Mouse (Mus musculus): Measurements from ENCODE around the gene Dgcr6. TPM values are rescaled to one million over a fixed set of nuclear protein-coding genes. Genes with fewer than 3 reads are reported as not detected.
"Not testable (repeated sequence)": the region's sequence is repeated elsewhere in the genome, so short reads cannot be mapped to it uniquely, and the experiment has no call there.

Dgcr6 gene
- 173 and 179 TPM in 2 replicates for polyA plus RNA-seq (2015; fragmentation: Nextera tagmentation; extraction: Ambion mirVana)

- WGBS: 14% methylated on average over 11 of the region's 11 CpGs
- peak within 1 kb of the TSS; percentile 56; the same call in 1 of the 2 replicates for H3K27ac ChIP-seq
- H3K9ac ChIP-seq (replicated peaks): 0 out of 2 replicates have a peak within 1 kb of the TSS, but pooled peaks have one; percentile 37
- peak; percentile 88 for ATAC-seq
- H3K4me2 ChIP-seq (replicated peaks): peak within 1 kb of the TSS; percentile 26; the same call in 1 of the 2 replicates
- H3K27me3 ChIP-seq: no peaks in the 10 kb centered on the region
- H3K4me3 ChIP-seq (replicated peaks): no peak within 1 kb of the TSS
- peaks cover 3% of the 10 kb centered on the region; the same call in 1 of the 2 replicates for H3K4me1 ChIP-seq (replicated peaks)
- H3K36me3 ChIP-seq: no peaks in the 10 kb centered on the region
- H3K9me3 ChIP-seq: no peaks in the 10 kb centered on the region
Observed at GRCm38 (mm10) chr16:18052731-18053202, at the start of gene Dgcr6. Gene Dgcr6, plus strand, starts transcription at chr16:18052860.

- ATAC-seq: no peak
- Histone ChIP-seq H3K36me3 (no peaks in the 10 kb centered on the region), H3K4me2 (replicated peaks) (no peak overlapping the region), H3K4me3 (replicated peaks) (no peak overlapping the region), H3K27me3 (no peaks in the 10 kb centered on the region), H3K27ac (no peak overlapping the region), H3K9ac (replicated peaks) (no peak overlapping the region), H3K4me1 (replicated peaks) (no peaks in the 10 kb centered on the region), H3K9me3 (no peaks in the 10 kb centered on the region)
- WGBS: 64% methylated on average over 5 of the region's 5 CpGs
Observed at GRCm38 (mm10) chr16:18004589-18004988, 48.1 kb upstream of the Dgcr6 start.

GRCm38 (mm10) chr16:18007083-18007482 is 45.6 kb upstream of the Dgcr6 start:
- H3K4me3 ChIP-seq (replicated peaks): no peak overlapping the region
- H3K27ac ChIP-seq: no peak overlapping the region
- no peak for ATAC-seq
- no peaks in the 10 kb centered on the region for H3K4me1 ChIP-seq (replicated peaks)
- no peaks in the 10 kb centered on the region for H3K27me3 ChIP-seq
- H3K9me3 ChIP-seq: no peaks in the 10 kb centered on the region
- H3K36me3 ChIP-seq: no peaks in the 10 kb centered on the region
- H3K4me2 ChIP-seq (replicated peaks): no peak overlapping the region
- WGBS: 31% methylated on average over 4 of the region's 4 CpGs
- H3K9ac ChIP-seq (replicated peaks): no peak overlapping the region

GRCm38 (mm10) chr16:18011101-18011500 is 41.6 kb upstream of the Dgcr6 start:
- no peaks in the 10 kb centered on the region for H3K4me1 ChIP-seq (replicated peaks)
- H3K9me3 ChIP-seq: no peaks in the 10 kb centered on the region
- H3K9ac ChIP-seq (replicated peaks): no peak overlapping the region
- no peaks in the 10 kb centered on the region for H3K36me3 ChIP-seq
- 84% methylated on average over 6 of the region's 6 CpGs for WGBS
- ATAC-seq: no peak
- no peaks in the 10 kb centered on the region for H3K27me3 ChIP-seq
- no peak overlapping the region for H3K4me3 ChIP-seq (replicated peaks)
- no peak overlapping the region for H3K4me2 ChIP-seq (replicated peaks)
- H3K27ac ChIP-seq: no peak overlapping the region

- not testable (repeated sequence) for H3K36me3 ChIP-seq; H3K4me1 ChIP-seq (replicated peaks); H3K9ac ChIP-seq (replicated peaks); H3K4me3 ChIP-seq (replicated peaks); H3K27ac ChIP-seq; H3K27me3 ChIP-seq; H3K4me2 ChIP-seq (replicated peaks); ATAC-seq; H3K9me3 ChIP-seq
- WGBS: 60% methylated on average over 4 of the region's 4 CpGs
Observed at GRCm38 (mm10) chr16:18016482-18016881, 36.2 kb upstream of the Dgcr6 start.

- Histone ChIP-seq H3K27ac (no peak overlapping the region), H3K4me1 (replicated peaks) (no peaks in the 10 kb centered on the region), H3K9ac (replicated peaks) (no peak overlapping the region), H3K4me2 (replicated peaks) (no peak overlapping the region), H3K27me3 (no peaks in the 10 kb centered on the region), H3K9me3 (no peaks in the 10 kb centered on the region), H3K4me3 (replicated peaks) (no peak overlapping the region), H3K36me3 (no peaks in the 10 kb centered on the region)
- no peak for ATAC-seq
- WGBS: 86% methylated on average over 8 of the region's 8 CpGs
Observed at GRCm38 (mm10) chr16:18022780-18023557, 29.7 kb upstream of the Dgcr6 start.

GRCm38 (mm10) chr16:18027371-18027770 is 25.3 kb upstream of the Dgcr6 start:
- Histone ChIP-seq H3K9me3 (no peaks in the 10 kb centered on the region), H3K4me2 (replicated peaks) (no peak overlapping the region), H3K4me1 (replicated peaks) (no peaks in the 10 kb centered on the region), H3K4me3 (replicated peaks) (no peak overlapping the region), H3K9ac (replicated peaks) (no peak overlapping the region), H3K36me3 (no peaks in the 10 kb centered on the region), H3K27ac (no peak overlapping the region), H3K27me3 (no peaks in the 10 kb centered on the region)
- no peak for ATAC-seq
- 66% methylated on average over 2 of the region's 2 CpGs for WGBS

GRCm38 (mm10) chr16:18031752-18032151 is 20.9 kb upstream of the Dgcr6 start:
- ATAC-seq: no peak
- H3K27ac ChIP-seq: no peak overlapping the region
- no peak overlapping the region for H3K4me3 ChIP-seq (replicated peaks)
- 62% methylated on average over 2 of the region's 2 CpGs for WGBS
- H3K27me3 ChIP-seq: 0 out of 2 replicates have a peak, but pooled peaks cover 2% of the 10 kb centered on the region
- H3K4me2 ChIP-seq (replicated peaks): no peak overlapping the region
- no peak overlapping the region for H3K9ac ChIP-seq (replicated peaks)
- H3K36me3 ChIP-seq: no peaks in the 10 kb centered on the region
- H3K4me1 ChIP-seq (replicated peaks): no peaks in the 10 kb centered on the region
- H3K9me3 ChIP-seq: no peaks in the 10 kb centered on the region

- Histone ChIP-seq H3K27ac (no peak overlapping the region), H3K4me1 (replicated peaks) (no peaks in the 10 kb centered on the region), H3K9me3 (no peaks in the 10 kb centered on the region), H3K9ac (replicated peaks) (no peak overlapping the region), H3K4me3 (replicated peaks) (no peak overlapping the region), H3K36me3 (no peaks in the 10 kb centered on the region), H3K4me2 (replicated peaks) (no peak overlapping the region), H3K27me3 (0 out of 2 replicates have a peak, but pooled peaks cover 2% of the 10 kb centered on the region)
- 88% methylated on average over 4 of the region's 4 CpGs for WGBS
- ATAC-seq: no peak
Observed at GRCm38 (mm10) chr16:18033289-18033688, 19.4 kb upstream of the Dgcr6 start.

GRCm38 (mm10) chr16:18034286-18034685 is 18.4 kb upstream of the Dgcr6 start:
- H3K9ac ChIP-seq (replicated peaks): no peak overlapping the region
- no peak overlapping the region for H3K4me3 ChIP-seq (replicated peaks)
- no peak overlapping the region for H3K4me2 ChIP-seq (replicated peaks)
- no peaks in the 10 kb centered on the region for H3K36me3 ChIP-seq
- no peaks in the 10 kb centered on the region for H3K4me1 ChIP-seq (replicated peaks)
- H3K9me3 ChIP-seq: no peaks in the 10 kb centered on the region
- no peak overlapping the region for H3K27ac ChIP-seq
- no peak for ATAC-seq
- 0 out of 2 replicates have a peak, but pooled peaks cover 2% of the 10 kb centered on the region for H3K27me3 ChIP-seq
- 74% methylated on average over 4 of the region's 4 CpGs for WGBS

GRCm38 (mm10) chr16:18036425-18036955 is 16.2 kb upstream of the Dgcr6 start:
- WGBS: 19% methylated on average over 16 of the region's 16 CpGs
- H3K4me1 ChIP-seq (replicated peaks): no peaks in the 10 kb centered on the region
- no peak overlapping the region for H3K4me3 ChIP-seq (replicated peaks)
- H3K36me3 ChIP-seq: no peaks in the 10 kb centered on the region
- ATAC-seq: 0 out of 2 replicates have a peak, but pooled peaks have one; percentile 34
- H3K4me2 ChIP-seq (replicated peaks): no peak overlapping the region
- H3K27ac ChIP-seq: no peak overlapping the region
- no peaks in the 10 kb centered on the region for H3K9me3 ChIP-seq
- no peak overlapping the region for H3K9ac ChIP-seq (replicated peaks)
- 0 out of 2 replicates have a peak, but pooled peaks cover 2% of the 10 kb centered on the region for H3K27me3 ChIP-seq

- 55% methylated on average over 9 of the region's 9 CpGs for WGBS
- no peak overlapping the region for H3K27ac ChIP-seq
- H3K4me3 ChIP-seq (replicated peaks): no peak overlapping the region
- 0 out of 2 replicates have a peak, but pooled peaks cover 2% of the 10 kb centered on the region for H3K27me3 ChIP-seq
- H3K9ac ChIP-seq (replicated peaks): no peak overlapping the region
- H3K9me3 ChIP-seq: no peaks in the 10 kb centered on the region
- H3K4me2 ChIP-seq (replicated peaks): no peak overlapping the region
- H3K4me1 ChIP-seq (replicated peaks): no peaks in the 10 kb centered on the region
- no peaks in the 10 kb centered on the region for H3K36me3 ChIP-seq
- ATAC-seq: no peak
Observed at GRCm38 (mm10) chr16:18037025-18037424, 15.6 kb upstream of the Dgcr6 start.
